Mouse (Mus musculus) urinary bladder, postnatal 10 days (tissue): ENCODE measurements around the gene Agbl4.

Experiments used
- DNase-seq: peaks from one replicate; pipeline ENCODE4 v3.0.0; 2022; ENCODE audit warnings: low spot score

Gene Agbl4

DNA sequence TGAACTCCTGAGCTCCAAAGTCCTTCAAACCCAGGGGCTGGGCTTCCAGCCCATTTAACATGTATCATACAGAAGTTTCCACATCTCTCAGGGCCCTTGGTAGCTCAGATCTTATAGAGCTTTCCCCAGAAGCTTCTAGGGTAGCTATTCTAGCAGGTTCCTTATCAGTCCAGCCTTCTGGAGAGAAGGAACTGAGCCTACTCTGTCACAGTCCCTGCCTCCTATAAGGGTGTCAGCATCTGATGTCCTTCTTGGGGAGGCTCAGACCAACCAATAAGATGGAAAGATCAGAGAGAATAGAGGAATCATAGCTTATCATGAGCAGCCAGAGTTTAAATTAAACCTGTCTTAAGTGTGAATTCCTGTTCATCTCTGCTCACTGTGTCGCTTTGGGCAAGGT is 1269.3 kb downstream of the Agbl4 start:
- DNase-seq, result no peak

DNA sequence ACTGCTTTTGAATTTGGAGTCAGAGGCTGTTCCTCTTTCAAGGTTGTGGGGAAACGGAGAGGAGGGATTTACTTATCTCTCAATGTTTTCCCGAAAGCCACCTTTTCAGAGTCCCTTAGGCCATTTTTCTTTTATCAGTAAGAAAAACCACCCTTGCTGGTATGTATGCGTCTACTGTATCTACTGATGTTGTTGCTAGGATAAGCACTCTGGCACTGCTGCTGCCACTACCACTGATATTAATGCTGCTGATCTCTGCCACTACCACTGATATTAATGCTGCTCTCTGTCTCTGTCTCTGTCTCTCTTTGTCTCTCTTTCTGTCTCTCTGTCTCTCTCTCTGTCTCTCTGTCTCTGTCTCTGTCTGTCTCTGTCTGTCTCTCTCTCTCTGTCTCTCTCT is 1271.9 kb downstream of the Agbl4 start:
- DNase-seq, result no peak

DNA sequence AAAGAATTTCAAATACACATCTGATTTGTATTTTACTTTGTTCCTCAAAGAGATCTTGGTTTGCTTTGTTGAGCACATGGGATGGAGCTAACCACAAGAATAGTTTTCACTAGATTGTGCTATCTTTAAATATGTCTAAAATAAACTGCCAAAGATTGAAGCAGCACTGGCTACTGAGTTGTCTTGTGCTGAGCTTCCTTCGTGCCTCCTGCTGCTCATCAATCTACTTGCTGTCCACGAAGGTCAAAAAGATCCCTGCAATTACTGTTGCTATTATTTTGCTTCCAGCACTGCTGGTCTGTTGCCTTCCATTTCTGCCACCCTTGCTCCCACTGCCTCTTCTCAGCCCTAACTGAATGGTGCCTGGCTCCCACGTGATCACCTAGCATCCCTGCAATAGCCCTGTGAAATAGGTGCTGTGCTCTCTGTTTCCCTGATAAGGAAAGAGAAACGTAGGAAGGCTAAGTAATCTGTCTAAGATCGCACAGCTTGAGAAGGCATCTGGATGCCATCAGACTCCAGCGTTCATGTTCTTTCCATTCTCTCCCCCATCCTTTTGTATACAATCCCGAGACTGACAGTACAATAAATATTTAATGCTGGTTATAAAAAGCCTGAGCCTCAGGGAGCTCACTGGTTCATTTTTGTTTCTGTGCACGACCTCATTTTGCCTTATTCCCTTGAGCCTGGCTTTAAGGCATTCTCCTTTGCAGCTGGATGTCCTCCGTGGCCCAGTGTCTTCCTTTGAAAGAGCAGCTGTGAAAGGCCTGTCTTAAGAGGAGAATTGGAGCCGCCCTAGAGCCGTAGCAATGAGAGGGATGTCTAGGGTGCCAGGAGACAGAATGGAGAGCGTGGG is 1273.3 kb downstream of the Agbl4 start:
- DNase-seq, result no peak

DNA sequence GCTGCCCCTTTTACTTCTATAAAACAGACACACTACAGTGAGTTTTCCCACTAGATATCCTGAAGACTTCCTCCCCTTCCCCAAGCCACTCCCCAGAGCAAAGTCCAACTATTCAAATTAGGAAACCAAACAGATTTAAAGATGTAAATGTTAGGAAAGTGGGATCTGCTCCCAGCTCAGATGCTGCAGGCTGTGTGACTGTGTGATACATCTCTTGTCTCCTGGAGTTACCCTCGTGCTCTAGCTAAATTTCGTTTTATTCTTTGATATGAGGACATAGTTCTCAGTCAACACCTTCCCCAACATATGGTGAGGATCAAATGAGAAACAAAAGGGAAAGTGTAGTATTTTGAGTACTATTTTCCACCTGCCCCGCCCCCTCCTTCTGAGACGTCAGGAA is 1274.0 kb downstream of the Agbl4 start:
- no peak for DNase-seq

DNA sequence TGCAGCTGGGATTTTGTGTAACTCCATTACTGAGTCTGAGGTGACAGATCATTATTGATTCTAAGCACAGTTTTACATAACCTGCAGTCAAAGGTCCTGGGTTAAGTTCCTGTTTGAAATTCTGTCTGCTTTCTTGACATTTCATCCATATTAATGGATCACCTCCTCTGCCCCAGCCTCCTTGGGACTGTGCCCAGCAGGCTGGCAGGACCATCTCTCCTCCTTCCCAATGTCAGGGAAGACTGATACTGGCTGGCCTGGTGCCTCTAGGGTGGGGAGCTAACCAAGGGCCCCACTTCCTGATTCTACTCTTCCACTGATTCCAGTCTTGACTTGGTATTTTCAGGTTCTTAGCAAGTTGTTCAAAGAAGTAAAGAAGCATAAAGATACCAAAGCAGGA is 1276.4 kb downstream of the Agbl4 start:
- no peak for DNase-seq

DNA sequence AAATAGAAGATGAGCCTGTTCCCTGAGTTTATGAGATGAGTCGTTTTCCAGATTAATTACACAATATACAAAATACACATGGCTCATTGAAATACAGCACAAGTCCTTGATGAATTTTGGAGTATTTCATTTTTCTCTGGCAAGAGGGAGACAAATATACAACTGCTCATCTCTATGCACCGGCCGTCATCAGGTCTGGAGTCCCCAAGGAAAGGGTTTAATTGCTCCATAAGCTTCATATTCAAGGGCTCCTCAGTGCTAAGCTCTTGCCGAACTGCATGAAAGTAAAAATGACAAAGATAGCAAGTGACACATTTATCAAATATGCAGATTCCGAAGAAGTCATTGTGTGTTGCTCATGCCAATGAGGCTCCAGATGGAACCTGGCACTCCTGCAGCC is 1284.5 kb downstream of the Agbl4 start:
- no peak for DNase-seq

DNA sequence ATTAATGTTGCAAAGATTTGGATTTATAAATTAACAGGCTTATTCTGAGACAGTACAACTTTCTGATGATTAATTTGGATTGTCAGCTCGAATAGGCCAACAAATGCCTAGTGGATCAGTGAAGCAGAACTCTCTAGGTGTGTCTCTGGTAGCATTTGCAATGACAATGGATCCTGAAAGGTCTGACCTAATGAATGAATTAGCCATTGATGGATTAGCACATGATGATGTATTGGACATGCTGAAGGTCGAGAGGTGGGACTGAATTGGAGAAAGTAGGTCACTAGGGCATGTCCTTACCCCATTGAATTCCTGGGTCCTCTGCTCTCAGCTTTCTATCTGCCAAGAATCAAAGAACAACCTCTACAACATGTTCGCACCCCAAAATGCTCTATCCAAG is 1285.3 kb downstream of the Agbl4 start:
- no peak for DNase-seq

DNA sequence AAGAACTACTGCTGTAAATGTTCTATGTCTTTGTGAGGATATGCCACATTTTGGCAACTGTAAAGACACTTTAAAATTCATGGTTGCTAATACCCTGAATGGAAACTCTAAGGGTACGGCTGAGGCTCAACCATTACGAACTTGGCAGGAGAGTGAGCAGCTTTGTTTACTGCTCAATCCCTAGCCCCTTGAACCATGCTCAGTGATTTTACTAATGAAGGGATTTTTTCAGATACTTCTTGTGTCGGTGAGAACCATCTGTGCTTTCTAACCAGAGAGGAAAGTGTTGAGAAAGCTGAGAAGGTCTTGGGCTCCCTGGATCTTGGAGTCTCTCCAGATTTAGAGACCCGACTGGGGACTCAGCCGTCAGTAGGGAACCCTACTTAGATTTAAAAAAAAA is 1286.4 kb downstream of the Agbl4 start:
- DNase-seq, result no peak

DNA sequence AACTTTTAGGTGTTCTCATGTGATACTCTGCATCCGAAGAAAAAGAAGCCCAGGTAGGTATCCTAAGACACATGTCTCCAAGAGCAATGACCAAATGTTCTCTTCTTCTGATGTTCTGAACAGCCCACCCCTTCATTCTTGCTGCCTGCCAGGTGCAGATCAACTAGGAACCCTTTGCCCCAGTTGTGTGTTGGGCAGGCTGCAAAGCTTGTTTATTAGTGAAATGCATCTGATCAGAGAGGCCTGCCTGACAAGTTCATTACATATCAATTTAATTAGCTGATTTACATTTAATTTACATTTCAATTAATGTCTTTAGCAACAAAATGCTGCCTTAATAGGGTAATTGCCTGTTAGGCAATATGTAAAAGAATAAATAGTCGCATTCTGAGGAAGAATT is 1288.5 kb downstream of the Agbl4 start:
- no peak for DNase-seq

DNA sequence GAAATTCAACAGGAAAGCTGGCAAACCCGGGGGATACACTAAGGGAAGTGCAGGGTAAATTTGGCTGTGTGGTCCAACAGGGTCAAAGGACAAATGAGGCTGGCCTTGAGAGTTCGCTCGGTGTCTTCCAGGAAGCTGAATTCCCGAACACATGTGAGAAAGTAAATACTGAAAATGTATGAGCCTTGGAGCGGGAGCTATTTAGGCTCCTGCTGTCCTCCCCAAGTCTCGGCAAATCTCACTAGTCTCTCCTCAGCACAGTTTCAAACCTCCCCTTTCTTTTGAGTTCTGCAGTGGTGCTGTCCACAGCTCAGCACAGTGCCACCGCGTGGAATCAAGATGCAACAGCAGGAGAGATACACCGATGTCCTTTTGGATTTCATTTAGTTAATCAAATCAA is 1289.5 kb downstream of the Agbl4 start:
- no peak for DNase-seq

DNA sequence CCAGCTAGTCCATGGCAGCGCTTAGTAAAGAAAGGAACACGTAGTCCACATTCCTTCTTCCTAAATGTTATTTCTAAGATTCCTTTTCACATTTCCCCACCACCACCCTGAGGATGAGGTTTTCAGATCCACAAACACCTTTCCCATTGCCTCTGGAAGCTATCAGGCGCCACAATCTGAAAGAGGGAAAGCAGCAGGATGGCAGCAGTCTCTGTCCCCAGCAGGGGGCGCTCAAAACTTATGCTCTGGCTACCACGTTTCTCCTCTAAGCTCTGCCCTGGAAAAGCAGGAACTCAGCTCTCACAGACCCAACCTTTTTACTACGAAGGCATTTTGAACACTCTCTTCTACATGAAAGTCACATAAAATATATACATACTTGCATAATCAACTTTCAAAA is 1290.2 kb downstream of the Agbl4 start:
- peak; percentile 26 for DNase-seq

DNA sequence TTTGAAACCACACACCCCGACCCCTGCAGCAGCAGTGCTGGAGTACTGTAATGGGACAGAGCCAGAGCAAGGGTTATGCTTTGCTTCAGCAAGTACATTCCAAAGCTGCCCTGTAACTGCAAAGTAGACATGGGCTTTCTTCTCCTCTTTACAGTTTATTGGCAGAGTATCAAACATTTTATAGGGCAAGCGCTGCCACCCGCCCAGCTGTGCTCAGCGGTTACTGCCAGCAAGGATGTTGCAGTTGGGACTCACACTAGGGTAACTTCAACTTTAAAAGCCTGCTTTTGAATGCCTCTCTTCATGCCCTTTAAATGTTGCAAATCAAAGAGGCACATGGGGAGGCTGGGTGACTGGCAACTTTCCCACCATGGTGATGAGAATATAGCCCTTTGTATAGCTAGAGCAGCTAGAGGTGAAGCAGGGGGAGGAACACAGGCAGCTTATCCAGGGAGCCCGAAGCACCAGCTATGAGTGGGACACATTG is 1293.6 kb downstream of the Agbl4 start:
- no peak for DNase-seq

DNA sequence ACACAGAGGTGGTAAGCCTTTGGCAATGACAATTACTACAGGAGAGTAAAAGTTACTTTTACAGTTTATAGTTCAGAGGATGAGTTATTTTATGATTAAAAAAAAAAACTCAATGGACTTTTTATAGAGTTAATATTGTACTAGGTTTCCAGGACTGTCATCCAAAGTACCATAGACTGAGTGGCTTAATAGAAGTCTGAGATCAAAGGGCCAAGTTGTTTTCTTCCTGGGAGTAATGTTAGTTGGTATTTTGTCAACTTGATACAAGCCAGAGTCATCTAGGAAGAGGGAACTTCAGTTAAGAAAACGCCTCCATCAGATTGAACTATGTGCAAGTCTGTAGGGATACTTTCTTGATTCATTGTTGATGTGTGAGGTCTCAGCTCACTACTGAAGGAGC is 1303.9 kb downstream of the Agbl4 start:
- no peak for DNase-seq

DNA sequence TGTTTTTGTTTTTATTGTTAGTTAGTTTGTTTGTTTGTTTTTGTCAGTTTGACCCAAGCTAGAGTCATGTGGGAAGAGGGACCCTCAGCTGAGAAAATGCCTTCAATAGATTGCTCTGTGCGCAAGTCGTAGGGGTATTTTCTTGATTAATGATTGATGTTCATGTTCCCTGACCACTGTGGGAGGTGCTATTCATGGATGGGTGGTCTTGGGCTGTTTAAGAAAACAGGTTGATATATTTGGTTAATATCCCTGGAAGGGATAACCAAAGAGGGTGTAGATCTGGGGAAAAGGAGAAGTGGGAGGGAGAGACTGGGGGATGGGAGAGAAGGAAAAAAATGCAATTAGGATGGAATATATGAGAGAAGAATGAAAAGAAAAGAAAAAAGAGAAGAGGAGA is 1306.7 kb downstream of the Agbl4 start:
- no peak for DNase-seq

DNA sequence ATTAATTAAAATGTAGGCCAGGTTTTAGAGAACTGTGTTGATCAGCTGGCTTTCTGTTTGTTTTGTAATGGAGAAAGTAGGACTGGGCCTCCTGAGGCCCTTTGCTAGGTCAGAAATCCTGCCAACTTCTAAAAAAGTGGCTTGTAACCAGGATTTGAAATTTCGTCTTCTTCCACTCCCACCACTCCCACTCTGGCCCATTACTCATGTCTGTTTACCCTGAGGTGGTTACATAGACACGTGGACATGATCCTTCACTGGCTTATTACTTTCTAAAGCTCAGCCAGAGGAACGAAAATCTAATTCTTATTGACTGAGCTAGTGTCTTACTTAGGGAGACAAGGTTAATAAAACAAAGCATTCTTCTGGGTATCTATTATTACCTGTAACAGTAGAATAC is 1307.5 kb downstream of the Agbl4 start:
- no peak for DNase-seq
